Mouse (Mus musculus) liver, adult 2 months (tissue): ENCODE measurements around the gene Mrpl16.

Experiments used
- CTCF ChIP-seq: fragments of 200-500 bp; IDR thresholded peaks from 2 replicates; pipeline ENCODE4 v1.5.1; 2011; ENCODE audit warnings: low read depth, low read length, control low read depth
- POLR2A ChIP-seq: fragments of 200-500 bp; IDR thresholded peaks from 2 replicates; pipeline ENCODE4 v1.6.1; 2011; ENCODE audit warnings: low read length, control low read depth; ENCODE audit not compliant: insufficient read depth; ENCODE audit errors: extremely low read depth

DNA sequence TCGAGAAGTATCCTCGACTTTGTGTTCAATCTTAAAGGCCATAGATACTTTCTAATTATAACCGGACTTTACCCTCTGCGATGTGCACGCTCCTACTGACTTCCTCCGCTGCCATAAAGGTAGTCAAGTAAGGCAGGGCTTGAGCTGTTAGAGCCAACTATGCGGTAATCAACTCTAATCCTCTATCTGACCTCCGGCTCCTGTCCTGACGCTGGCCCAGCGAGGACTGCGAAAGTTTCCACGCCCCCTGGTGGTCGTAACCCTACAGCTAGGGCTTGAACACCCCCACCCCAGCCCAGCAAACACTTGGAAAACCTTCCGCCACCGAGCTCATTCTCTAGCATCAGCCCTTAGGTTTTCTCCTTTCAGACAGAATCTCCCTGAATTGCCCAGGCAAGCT lies 49.6 kb downstream of the Mrpl16 start:
- peak; percentile 67 for TF ChIP-seq CTCF
- no peak for TF ChIP-seq POLR2A
